Mouse (Mus musculus) monocyte, adult 5-6 weeks (primary cell): ENCODE measurements around the gene Zfp786. TPM values are rescaled to one million over a fixed set of nuclear protein-coding genes. Genes with fewer than 3 reads are reported as not detected.
"Not testable (repeated sequence)": the region's sequence is repeated elsewhere in the genome, so short reads cannot be mapped to it uniquely, and the experiment has no call there.

Experiments
- ATAC-seq: fragments of 153-309, 156-312 bp; replicated peaks from 2 replicates; pipeline ENCODE4 v1.8.0; 2017; ENCODE audit warnings: mild to moderate bottlenecking; ENCODE audit not compliant: low TSS enrichment, insufficient number of reproducible peaks, severe bottlenecking, poor library complexity, low FRiP score
- total RNA-seq: library from RNA; stranded (forward); fragments of 200-1000, 200-491, 200-594 nt; gene quantifications from 3 replicates; pipeline ENCODE4 v1.2.3, GENCODE M21; 2017

The Zfp786 gene
- total RNA-seq, 1 experiment from 2014 or later: not detected

- ATAC-seq: no peak
These were observed 39.9 kb downstream of the Zfp786 start for GRCm38 (mm10) chr6:47790745-47791144.

GRCm38 (mm10) chr6:47788821-47789220, 41.8 kb downstream of the Zfp786 start:
- no peak for ATAC-seq

- peak; percentile 93 for ATAC-seq
These were observed 42.5 kb downstream of the Zfp786 start for GRCm38 (mm10) chr6:47787941-47788736.

GRCm38 (mm10) chr6:47784707-47785412, 45.8 kb downstream of the Zfp786 start:
- no peak for ATAC-seq

- ATAC-seq: 0 out of 2 replicates have a peak, but pooled peaks have one; percentile 23
These were observed 49.3 kb downstream of the Zfp786 start for GRCm38 (mm10) chr6:47781091-47781968.

GRCm38 (mm10) chr6:47780576-47781013, 50.1 kb downstream of the Zfp786 start:
- no peak for ATAC-seq

GRCm38 (mm10) chr6:47771760-47772159, 58.9 kb downstream of the Zfp786 start:
- peak; percentile 82 for ATAC-seq

- not testable (repeated sequence) for ATAC-seq
These were observed 59.6 kb downstream of the Zfp786 start for GRCm38 (mm10) chr6:47771113-47771512.

- ATAC-seq: not testable (repeated sequence)
These were observed 60.8 kb downstream of the Zfp786 start for GRCm38 (mm10) chr6:47769861-47770260.

Other genes with a start within 250 kb of the Zfp786 start
- gene Ezh2, start 235.5 kb downstream of the Zfp786 start, total RNA-seq: 37.1 to 69.1 TPM (median 58.8 TPM) in 3 replicates
- gene Pdia4, start 17.4 kb downstream of the Zfp786 start, total RNA-seq: 164 to 238 TPM (median 188 TPM) in 3 replicates
- gene Zfp398, start 4.8 kb upstream of the Zfp786 start, total RNA-seq: 14.8 to 26.5 TPM (median 15.0 TPM) in 3 replicates
- gene Zfp282, start 46.3 kb upstream of the Zfp786 start, total RNA-seq: 6.9 to 11.4 TPM (median 7.5 TPM) in 3 replicates
- gene Zfp212, start 89.6 kb upstream of the Zfp786 start, total RNA-seq: 7.7 to 14.4 TPM (median 10.2 TPM) in 3 replicates
- gene Zfp956, start 122.5 kb upstream of the Zfp786 start, total RNA-seq: 5.6 to 8.3 TPM (median 7.9 TPM) in 3 replicates
- gene Zfp777, start 218.0 kb upstream of the Zfp786 start, total RNA-seq: 8.5 to 22.4 TPM (median 21.5 TPM) in 3 replicates